ENCODE assay signal across 10 mouse cellular contexts in genomic region chr7:92638050-92638449, GRCm38 (mm10). TPM values are rescaled to one million over a fixed set of nuclear protein-coding genes. Genes with fewer than 3 reads are reported as not detected.
A peak's percentile ranks its signal among the peaks of the same experiment; 100 is the strongest.
DNase-seq lines count a peak whose midpoint lies in the region; ATAC-seq and TF ChIP-seq lines count a peak whose summit lies in the region.
"Had no signal": no experiment of that assay in that cellular context is flagged by ENCODE, and none has a peak within 500 bp of the region (broad histone marks: within the 10 kb centered on the region; RNA-seq: fewer than 3 reads in every experiment).

No protein-coding gene starts in this region.

- no peak overlapping the region for H3K27ac ChIP-seq in lung, embryonic 15.5 days
- H3K27ac ChIP-seq in forebrain, embryonic 13.5 days: no peak overlapping the region
- H3K27ac ChIP-seq in liver, embryonic 14.5 days: no peak overlapping the region
- H3K27ac ChIP-seq in stomach, embryonic 16.5 days (ENCODE audit: low read length): no peak overlapping the region

- DNase-seq in lung, adult 2 months: no peak
- DNase-seq in liver, embryonic 14.5 days (ENCODE audit: low read depth in 3 of 3, low spot score in 3 of 3): no peak
- DNase-seq in cerebellum, postnatal 25 days: no peak
- DNase-seq in cerebellum, postnatal 36 days: no peak
- DNase-seq: gastrocnemius, postnatal 10 days; lung, postnatal 36 days; thymus, adult 18-20 months had no signal

- H3K4me1 ChIP-seq in lung, embryonic 15.5 days: peaks cover 14% of the 10 kb centered on the region
- H3K4me1 ChIP-seq in lung, adult 2 months (ENCODE audit: control insufficient read depth, insufficient read depth, low read length): peaks cover 3% of the 10 kb centered on the region; the same call in 1 of the 2 replicates
- H3K4me1 ChIP-seq in forebrain, embryonic 13.5 days: peaks cover 25% of the 10 kb centered on the region
- H3K4me1 ChIP-seq in liver, embryonic 14.5 days (replicated peaks; ENCODE audit: control insufficient read depth in 2 of 2, insufficient read depth in 2 of 2, low read length in 1 of 2): peaks cover 2 to 12% of the 10 kb centered on the region in 2 experiments; a peak in 3 of 4 replicates
- H3K4me1 ChIP-seq in stomach, embryonic 16.5 days (ENCODE audit: control insufficient read depth, insufficient read depth, low read length): peaks cover 13% of the 10 kb centered on the region

- peak overlapping the region; percentile 94 for H3K4me3 ChIP-seq in lung, embryonic 15.5 days
- H3K4me3 ChIP-seq in lung, adult 2 months (replicated peaks; ENCODE audit: extremely low read depth, low read depth, low read length): no peak overlapping the region
- H3K4me3 ChIP-seq in forebrain, embryonic 13.5 days: peak overlapping the region; percentile 91
- H3K4me3 ChIP-seq in liver, embryonic 14.5 days (ENCODE audit: insufficient read depth in 1 of 2, low read depth in 2 of 2, low read length in 2 of 2): peak overlapping the region in 1 of 2 experiments; percentile 90; a peak in 2 of 4 replicates
- peak overlapping the region; percentile 90; the same call in 1 of the 2 replicates for H3K4me3 ChIP-seq in stomach, embryonic 16.5 days (replicated peaks; ENCODE audit: low read length)

- 80% methylated on average over 5 of the region's 5 CpGs for WGBS in lung, embryonic 15.5 days
- WGBS in lung, adult 2 months: 81% methylated on average over 5 of the region's 5 CpGs
- WGBS in forebrain, embryonic 13.5 days: 91% methylated on average over 5 of the region's 5 CpGs
- WGBS in liver, embryonic 14.5 days (ENCODE audit: insufficient replicate concordance): 79% methylated on average over 5 of the region's 5 CpGs
- WGBS in stomach, embryonic 16.5 days: 85% methylated on average over 5 of the region's 5 CpGs

- H3K4me2 ChIP-seq in lung, embryonic 15.5 days: peak overlapping the region; percentile 95
- H3K4me2 ChIP-seq in forebrain, embryonic 13.5 days: peak overlapping the region; percentile 97
- H3K4me2 ChIP-seq in liver, embryonic 14.5 days (ENCODE audit: low read depth): peak overlapping the region; percentile 90
- peak overlapping the region; percentile 99 for H3K4me2 ChIP-seq in stomach, embryonic 16.5 days (ENCODE audit: low read depth, low read length)

- no peak for TF ChIP-seq CTCF in lung, adult 2 months (IDR thresholded peaks at IDR 0.05; ENCODE audit: insufficient read depth, low read length)
- no peak for TF ChIP-seq CTCF in liver, embryonic 14.5 days (IDR thresholded peaks at IDR 0.05; ENCODE audit: low read depth)

- no peak for ATAC-seq in lung, embryonic 15.5 days (ENCODE audit: borderline replicate concordance, extremely low read depth, low FRiP score, low TSS enrichment)
- no peak for ATAC-seq in forebrain, embryonic 13.5 days
- ATAC-seq in liver, embryonic 14.5 days (ENCODE audit: insufficient read depth): no peak
- no peak for ATAC-seq in stomach, embryonic 16.5 days (ENCODE audit: insufficient read depth, low FRiP score)

- no peaks in the 10 kb centered on the region for H3K27me3 ChIP-seq in lung, embryonic 15.5 days
- H3K27me3 ChIP-seq in forebrain, embryonic 13.5 days: 0 out of 2 replicates have a peak, but pooled peaks cover 3% of the 10 kb centered on the region
- peaks cover 13% of the 10 kb centered on the region for H3K27me3 ChIP-seq in liver, embryonic 14.5 days (ENCODE audit: control insufficient read depth, insufficient read depth, low read length)
- H3K27me3 ChIP-seq in stomach, embryonic 16.5 days (ENCODE audit: control insufficient read depth, insufficient read depth, low read length): no peaks in the 10 kb centered on the region

- H3K36me3 ChIP-seq in lung, embryonic 15.5 days: peaks cover 15% of the 10 kb centered on the region
- peaks cover 20% of the 10 kb centered on the region; the same call in 1 of the 2 replicates for H3K36me3 ChIP-seq in forebrain, embryonic 13.5 days (ENCODE audit: poor library complexity, severe bottlenecking)
- H3K36me3 ChIP-seq in liver, embryonic 14.5 days (replicated peaks; ENCODE audit: control insufficient read depth, insufficient read depth, low read depth): peaks cover 11% of the 10 kb centered on the region
- H3K36me3 ChIP-seq in stomach, embryonic 16.5 days (ENCODE audit: control insufficient read depth, insufficient read depth, low read length): no peaks in the 10 kb centered on the region

- TF ChIP-seq POLR2A in lung, adult 2 months (IDR thresholded peaks at IDR 0.05; ENCODE audit: borderline replicate concordance, extremely low read depth, low read depth, low read length): no peak

- TF ChIP-seq EP300 in liver, embryonic 14.5 days (IDR thresholded peaks at IDR 0.05; ENCODE audit: low read depth): no peak

- no peaks in the 10 kb centered on the region for H3K9me3 ChIP-seq in lung, embryonic 15.5 days
- no peaks in the 10 kb centered on the region for H3K9me3 ChIP-seq in forebrain, embryonic 13.5 days (replicated peaks)
- no peaks in the 10 kb centered on the region for H3K9me3 ChIP-seq in liver, embryonic 14.5 days (ENCODE audit: control insufficient read depth, low read length)
- no peaks in the 10 kb centered on the region for H3K9me3 ChIP-seq in stomach, embryonic 16.5 days (replicated peaks; ENCODE audit: control insufficient read depth, low read length)

- H3K9ac ChIP-seq in lung, embryonic 15.5 days: peak overlapping the region; percentile 78; the same call in 1 of the 2 replicates
- H3K9ac ChIP-seq in forebrain, embryonic 13.5 days: peak overlapping the region; percentile 85; the same call in 1 of the 2 replicates
- H3K9ac ChIP-seq in liver, embryonic 14.5 days (replicated peaks): no peak overlapping the region; the same call in 1 of the 2 replicates
- no peak overlapping the region for H3K9ac ChIP-seq in stomach, embryonic 16.5 days (ENCODE audit: low read length)

RNA-seq across cellular contexts. Expression of gene Ankrd42, which starts 1.1 kb away (rescaled TPM):
- polyA plus RNA-seq in lung, embryonic 15.5 days (2015; fragmentation: Nextera tagmentation; extraction: Ambion mirVana): 6.3 and 8.5 TPM in 2 replicates
- polyA plus RNA-seq in lung, adult 2 months (2012; rRNA removed): 2.3 and 3.4 TPM in 2 replicates
- polyA plus RNA-seq in forebrain, embryonic 13.5 days (2015; fragmentation: Nextera tagmentation; extraction: Ambion mirVana): 10.9 and 15.6 TPM in 2 replicates
- polyA plus RNA-seq in liver, embryonic 14.5 days (2012; rRNA removed): 0.10 and 0.19 TPM in 2 replicates
- polyA plus RNA-seq in liver, embryonic 14.5 days (2014; fragmentation: Nextera tagmentation; extraction: Ambion mirVana): 0.38 and 0.51 TPM in 2 replicates
- polyA plus RNA-seq in stomach, embryonic 16.5 days (2015; fragmentation: Nextera tagmentation; extraction: Ambion mirVana): 3.9 and 5.3 TPM in 2 replicates

RNA-seq across cellular contexts. Expression of gene Pcf11, which starts 31.7 kb away (rescaled TPM):
- polyA plus RNA-seq in lung, embryonic 15.5 days (2015; fragmentation: Nextera tagmentation; extraction: Ambion mirVana): 18.9 and 22.1 TPM in 2 replicates
- polyA plus RNA-seq in lung, adult 2 months (2012; rRNA removed): 14.7 and 17.1 TPM in 2 replicates
- polyA plus RNA-seq in forebrain, embryonic 13.5 days (2015; fragmentation: Nextera tagmentation; extraction: Ambion mirVana): 24.0 and 26.6 TPM in 2 replicates
- polyA plus RNA-seq in liver, embryonic 14.5 days (2012; rRNA removed): 7.9 and 11.9 TPM in 2 replicates
- polyA plus RNA-seq in liver, embryonic 14.5 days (2014; fragmentation: Nextera tagmentation; extraction: Ambion mirVana): 8.0 and 8.4 TPM in 2 replicates
- polyA plus RNA-seq in stomach, embryonic 16.5 days (2015; fragmentation: Nextera tagmentation; extraction: Ambion mirVana): 17.0 and 21.2 TPM in 2 replicates

Comparison
In these comparisons a context has a peak if more than half of its experiments do, and no peak if none do; other contexts are left out.
1. H3K9ac ChIP-seq: peak in lung, embryonic 15.5 days (single experiment) and forebrain, embryonic 13.5 days (single experiment); none in liver, embryonic 14.5 days (single experiment) and stomach, embryonic 16.5 days (single experiment).
2. Peak in every context shown above with its lines, with median percentiles within 50 percentile points of each other: H3K4me2 ChIP-seq.